Mouse (Mus musculus) layer of hippocampus, adult 2 months (tissue): ENCODE data around the gene Gm8122. TPM values are rescaled to one million over a fixed set of nuclear protein-coding genes. Genes with fewer than 3 reads are reported as not detected.
A peak's percentile ranks its signal among the peaks of the same experiment; 100 is the strongest.
"Not testable (repeated sequence)": the region's sequence is repeated elsewhere in the genome, so short reads cannot be mapped to it uniquely, and the experiment has no call there.

ENCODE experiments used
- DNase-seq, 2 experiments: peaks; one replicate each; pipeline ENCODE4 v3.0.0; 2022; ENCODE audit warnings: low spot score in 2 of 2
- H3K27ac ChIP-seq: fragments of 200-600 bp; 2 replicates; pipeline ENCODE4 v1.8.1; 2022
- H3K4me3 ChIP-seq: fragments of 200-600 bp; 2 replicates; pipeline ENCODE4 v1.8.1; 2022; ENCODE audit warnings: mild to moderate bottlenecking
- CTCF ChIP-seq: fragments of 200-600 bp; conservative IDR thresholded peaks from 2 replicates; pipeline ENCODE4 v1.8.1; 2022; ENCODE audit warnings: antibody characterized with exemption, mild to moderate bottlenecking, moderate library complexity
- total RNA-seq, 2 experiments: library from RNA; stranded (reverse); gene quantifications; 2 replicates each; pipeline ENCODE4 v1.2.3; 2021

Gm8122 gene
- total RNA-seq, 2 experiments from 2014 or later = not detected

DNA sequence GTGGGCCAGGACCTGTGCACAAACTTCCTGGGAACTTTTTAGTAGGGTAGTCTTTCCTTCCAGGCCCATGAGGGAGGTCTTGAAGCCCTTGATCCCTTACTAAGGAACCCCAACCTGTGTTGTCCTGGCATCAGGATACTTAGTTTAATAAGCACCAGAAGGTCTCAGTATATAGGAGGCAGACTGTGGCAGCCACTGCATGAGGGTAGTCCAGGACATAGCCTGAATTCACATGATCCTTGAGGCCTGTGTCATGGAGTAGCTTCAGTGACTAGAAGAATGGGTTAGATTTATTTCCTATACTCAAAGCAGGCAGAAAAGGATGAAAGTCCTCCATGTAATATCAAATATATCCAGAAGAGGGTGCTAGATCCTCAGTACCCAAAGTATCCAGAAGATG lies 2.7 kb upstream of the Gm8122 start:
- not testable (repeated sequence) for H3K4me3 ChIP-seq, H3K27ac ChIP-seq, DNase-seq
- peak; percentile 20 for TF ChIP-seq CTCF

Other genes with a start within 250 kb of the Gm8122 start
- gene Gm8082, start 241.7 kb downstream of the Gm8122 start, total RNA-seq = not detected
- gene Gm10376, start 219.7 kb downstream of the Gm8122 start, total RNA-seq = not detected
- gene Gm8094, start 158.7 kb downstream of the Gm8122 start, total RNA-seq = not detected
- not detected for gene Gm8104, start 134.7 kb downstream of the Gm8122 start, total RNA-seq
- gene Gm7233, start 55.4 kb downstream of the Gm8122 start, total RNA-seq = not detected
- gene Gm8126, start 23.3 kb upstream of the Gm8122 start, total RNA-seq = not detected
- not detected for gene Gm9732, start 39.7 kb upstream of the Gm8122 start, total RNA-seq
- gene Gm8127, start 58.5 kb upstream of the Gm8122 start, total RNA-seq = not detected
- gene 1700001F09Rik, start 112.5 kb upstream of the Gm8122 start, total RNA-seq = under 1 TPM in 1 of 2 experiments, not detected in 1; 0.49 TPM
- gene Gm8138, start 181.0 kb upstream of the Gm8122 start, total RNA-seq = not detected